Mouse (Mus musculus) CD4-positive, CD25-positive, alpha-beta regulatory T cell, adult 4 months (primary cell): ENCODE measurements around the gene Gal3st3. TPM values are rescaled to one million over a fixed set of nuclear protein-coding genes. Genes with fewer than 3 reads are reported as not detected.

Experiments used
- ATAC-seq: one replicate; pipeline ENCODE4 v1.8.0; 2017
- polyA plus RNA-seq, 2 experiments: library from polyadenylated mRNA; unstranded; fragments of 100-300 nt; shearing (Covaris generic); gene quantifications; one replicate each; pipeline ENCODE4 v1.2.1; 2017

Gal3st3 gene
- under 1 TPM in 1 of 2 experiments, not detected in 1; 0.15 TPM for polyA plus RNA-seq

DNA sequence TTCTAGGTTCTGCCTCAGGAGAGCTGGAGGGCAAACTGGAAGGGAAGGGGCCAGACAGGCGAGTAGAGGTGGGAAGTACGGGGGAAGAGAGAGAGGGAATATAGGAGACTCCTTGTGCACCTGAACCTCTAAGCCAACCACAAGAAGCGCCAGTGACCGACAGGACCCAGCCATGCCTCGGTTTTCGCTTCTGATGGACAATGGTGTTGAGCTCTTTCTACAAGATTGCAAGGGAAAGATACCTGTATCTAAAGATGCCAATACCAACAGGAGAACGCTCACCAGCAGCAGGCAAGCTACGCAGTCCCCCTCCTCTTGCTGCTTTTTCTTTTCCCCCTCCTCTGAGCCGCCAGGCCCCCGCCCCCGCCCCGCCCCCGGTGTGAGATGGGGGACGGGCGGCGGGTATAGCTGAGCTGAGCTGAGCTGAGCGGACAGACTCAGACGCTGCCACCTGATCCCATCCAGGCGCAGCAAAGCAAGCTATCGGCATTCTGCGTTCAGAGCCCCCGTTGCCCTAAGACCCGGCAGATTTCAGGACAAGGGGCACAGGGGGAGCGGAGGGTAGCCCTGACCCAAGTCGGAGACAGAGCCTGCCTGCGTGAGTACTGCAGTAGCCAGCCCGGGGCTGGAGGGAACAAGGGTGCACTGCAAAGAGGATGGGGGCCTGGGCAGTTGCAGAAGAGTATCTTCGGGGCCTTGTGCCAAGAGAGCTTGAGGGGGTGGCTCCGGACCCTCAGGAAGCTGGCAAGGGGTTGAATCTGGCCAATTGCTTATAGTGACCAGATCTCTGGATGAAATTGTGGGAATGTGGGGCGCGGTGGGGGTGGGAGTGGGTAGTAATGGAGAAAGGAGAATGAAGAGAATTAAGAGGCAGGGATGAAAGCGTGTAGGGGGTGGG, at the start of gene Gal3st3:
Gene Gal3st3, plus strand, starts transcription at position 429 of the 898 bp plus-strand sequence.
- no peak for ATAC-seq

- ATAC-seq: peak; percentile 95
These were observed 41.0 kb upstream of the Gal3st3 start for GRCm38 (mm10) chr19:5257140-5257539.

DNA sequence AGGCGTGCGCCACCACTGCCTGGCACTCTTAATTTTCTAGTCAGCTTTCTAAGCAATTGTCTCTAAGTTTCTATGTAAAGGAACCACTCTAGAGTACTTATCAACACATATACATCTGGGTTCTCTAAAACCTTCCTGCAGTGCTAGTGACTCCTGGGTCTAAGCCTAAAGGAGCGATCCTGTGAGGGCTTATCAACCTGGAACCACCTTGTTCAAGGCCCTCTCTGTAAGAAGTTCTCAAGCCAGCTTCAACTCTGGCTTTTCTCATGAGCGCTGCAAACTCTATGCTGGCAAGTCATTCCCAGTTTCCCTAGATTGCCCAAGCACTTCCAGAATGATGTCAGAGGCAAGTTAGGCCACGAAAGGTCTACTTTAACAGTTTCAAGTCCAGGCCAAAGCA, 31.1 kb upstream of the Gal3st3 start:
- no peak for ATAC-seq

- ATAC-seq: no peak
These were observed 30.1 kb upstream of the Gal3st3 start for GRCm38 (mm10) chr19:5268017-5268416.

- no peak for ATAC-seq
These were observed 29.3 kb upstream of the Gal3st3 start for GRCm38 (mm10) chr19:5268875-5269274.

DNA sequence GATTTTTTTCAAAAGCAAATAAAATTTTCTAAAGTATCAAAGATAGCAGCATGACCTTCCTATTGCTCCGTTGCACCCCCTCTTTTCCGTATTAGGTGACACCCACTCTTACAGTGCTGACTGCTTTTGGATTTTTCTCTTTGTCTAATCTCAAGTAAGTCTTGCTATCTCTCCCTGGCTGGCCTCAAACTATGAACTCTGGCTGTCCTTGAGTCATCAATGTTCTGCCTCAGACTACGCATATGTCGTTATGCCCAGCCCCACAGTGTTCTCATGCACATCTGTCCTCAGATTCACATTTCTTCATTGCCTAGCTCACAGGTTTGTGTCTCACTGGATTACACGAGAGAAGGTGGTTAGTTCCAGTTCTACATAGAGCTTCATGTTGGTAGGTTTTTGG, 28.7 kb upstream of the Gal3st3 start:
- no peak for ATAC-seq

DNA sequence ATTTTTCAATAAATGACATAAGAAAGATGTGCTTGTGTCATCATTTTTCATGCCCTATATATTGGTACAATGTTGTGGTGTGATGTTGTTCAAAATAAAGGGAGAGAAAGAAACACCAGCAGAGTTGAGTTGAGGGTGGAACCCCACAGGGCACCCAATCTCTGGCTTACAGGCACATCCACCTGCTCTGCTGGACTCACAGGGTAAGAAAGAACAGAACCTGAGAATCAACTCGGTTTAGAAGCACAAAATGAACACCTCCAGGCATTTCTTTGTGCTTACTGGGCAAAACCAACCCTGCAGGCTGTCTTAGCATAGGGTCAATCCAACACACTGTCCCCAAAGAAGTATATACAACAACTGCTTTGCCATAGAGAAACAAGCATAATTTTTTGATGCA, 26.7 kb upstream of the Gal3st3 start:
- no peak for ATAC-seq

GRCm38 (mm10) chr19:5272326-5272795, 25.8 kb upstream of the Gal3st3 start:
- ATAC-seq: no peak

GRCm38 (mm10) chr19:5272801-5273733, 25.1 kb upstream of the Gal3st3 start, which contains the start of gene Pacs1:
Pacs1 (minus strand) TSS chr19:5273119.
- peak; percentile 88 for ATAC-seq

- no peak for ATAC-seq
These were observed 24.2 kb upstream of the Gal3st3 start for GRCm38 (mm10) chr19:5273916-5274315.

DNA sequence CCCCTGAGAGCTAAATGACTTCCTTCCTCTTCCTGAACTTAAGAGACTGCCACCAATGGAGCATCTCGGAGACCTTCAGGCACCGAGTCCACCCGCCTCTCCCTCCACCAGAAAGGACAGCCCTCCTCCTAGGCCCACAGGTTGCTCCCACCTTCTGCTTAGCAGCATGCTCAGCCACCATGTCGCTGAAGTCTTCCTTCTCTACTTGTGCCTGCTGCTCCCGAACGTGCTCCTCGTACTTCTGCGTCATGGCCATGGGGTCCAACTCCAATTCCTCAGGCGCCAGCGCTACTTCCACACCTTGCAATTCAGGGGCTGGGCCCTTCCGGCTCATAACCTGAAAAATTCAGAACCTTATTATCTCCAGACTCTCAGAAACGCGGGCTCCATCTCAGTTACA, 23.5 kb upstream of the Gal3st3 start:
- no peak for ATAC-seq

- ATAC-seq: no peak
These were observed 22.4 kb upstream of the Gal3st3 start for GRCm38 (mm10) chr19:5275736-5276135.

GRCm38 (mm10) chr19:5276531-5276930, 21.6 kb upstream of the Gal3st3 start:
- ATAC-seq: no peak

- no peak for ATAC-seq
These were observed 21.0 kb upstream of the Gal3st3 start for GRCm38 (mm10) chr19:5277140-5277539.

- no peak for ATAC-seq
These were observed 19.8 kb upstream of the Gal3st3 start for GRCm38 (mm10) chr19:5278381-5278780.

- ATAC-seq: peak; percentile 99
These were observed 3.0 kb upstream of the Gal3st3 start, which contains the start of gene Sf3b2 for GRCm38 (mm10) chr19:5294972-5295735. Sf3b2 (minus strand) TSS chr19:5295455.

DNA sequence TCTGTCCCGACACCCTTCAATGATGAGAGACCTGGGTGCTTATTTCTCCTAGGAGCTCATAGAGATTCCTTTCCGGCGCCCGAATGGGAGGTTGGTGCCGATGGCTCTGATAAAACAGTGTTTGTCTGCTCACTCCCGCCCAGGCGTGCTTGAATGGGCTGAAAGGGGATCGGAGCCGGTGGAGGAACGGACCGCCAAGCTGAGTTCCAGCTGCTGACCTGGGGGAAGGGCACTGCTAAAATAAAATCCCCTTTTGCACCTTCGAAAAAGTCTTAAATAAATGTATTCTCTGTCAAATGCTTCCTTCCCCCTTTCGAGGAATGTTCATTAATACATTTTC, 2.4 kb upstream of the Gal3st3 start:
- ATAC-seq: peak; percentile 9

GRCm38 (mm10) chr19:5296630-5297029, 1.5 kb upstream of the Gal3st3 start:
- no peak for ATAC-seq

DNA sequence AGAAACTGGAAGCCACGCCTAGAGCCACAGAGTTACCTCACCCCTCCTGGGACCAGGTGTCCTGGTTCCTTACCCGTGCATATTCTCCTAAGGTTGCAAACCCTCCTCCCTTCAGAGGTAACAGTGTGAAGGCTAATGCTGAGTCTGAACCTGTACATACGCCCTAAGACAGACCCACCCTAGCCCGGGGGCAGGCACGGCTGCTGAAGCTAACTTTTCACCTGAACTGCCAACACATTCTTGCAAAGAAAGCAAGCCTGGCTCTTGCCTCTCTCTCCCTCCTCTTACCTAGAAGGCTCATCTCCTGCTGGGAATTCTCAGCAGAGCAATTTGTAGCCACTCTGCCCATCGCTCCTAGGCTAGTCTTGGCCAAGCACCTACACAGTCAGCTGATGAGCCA, 2.5 kb downstream of the Gal3st3 start:
- ATAC-seq: no peak

DNA sequence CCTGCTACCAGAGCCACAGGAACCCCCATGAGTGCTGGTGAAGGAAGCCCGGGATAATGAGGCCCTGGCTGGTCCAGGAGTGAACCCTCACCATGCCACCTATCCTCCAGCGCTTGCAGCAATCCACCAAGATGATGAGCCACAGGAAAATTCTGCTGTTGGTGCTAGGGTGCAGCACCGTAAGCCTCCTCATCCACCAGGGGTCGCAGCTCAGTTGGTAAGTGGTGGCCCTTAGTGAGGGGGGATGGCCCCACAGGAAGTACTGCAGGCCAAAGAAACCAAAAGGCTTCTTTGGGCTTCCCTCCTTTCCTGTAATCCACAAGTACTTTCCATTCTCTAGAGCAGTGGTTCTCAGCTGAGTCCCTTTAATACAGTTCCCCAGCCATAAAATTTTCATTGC, 4.3 kb downstream of the Gal3st3 start:
- peak; percentile 84 for ATAC-seq

GRCm38 (mm10) chr19:5306279-5306678, 8.1 kb downstream of the Gal3st3 start:
- ATAC-seq: no peak
